ENCODE assay signal across 16 mouse cellular contexts in genomic region chr7:124880771-124881170, GRCm38 (mm10).
"Had no signal": no experiment of that assay in that cellular context is flagged by ENCODE, and none has a peak within 500 bp of the region (broad histone marks: within the 10 kb centered on the region; RNA-seq: fewer than 3 reads in every experiment).

No protein-coding gene starts in this region.

- H3K4me3 ChIP-seq: neural tube, embryonic 13.5 days; neural tube, embryonic 15.5 days; stomach, embryonic 15.5 days had no signal

- DNase-seq: retina, postnatal 1 day; right cerebral cortex, adult 18-20 months; right cerebral cortex, postnatal 14 days; right cerebral cortex, postnatal 25 days; right cerebral cortex, postnatal 4 days; spleen, adult 18-20 months; thymus, adult 18-20 months; thymus, adult 2 months; thymus, postnatal 14 days; thymus, postnatal 25 days; thymus, postnatal 36 days; thymus, postnatal 4 days had no signal

- H3K36me3 ChIP-seq: neural tube, embryonic 13.5 days; neural tube, embryonic 15.5 days; stomach, embryonic 15.5 days had no signal

- H3K27ac ChIP-seq: neural tube, embryonic 13.5 days; neural tube, embryonic 15.5 days; stomach, embryonic 15.5 days; stomach, postnatal 0 days had no signal

- H3K9ac ChIP-seq: neural tube, embryonic 13.5 days; neural tube, embryonic 15.5 days; stomach, embryonic 15.5 days had no signal

- H3K27me3 ChIP-seq: neural tube, embryonic 13.5 days; neural tube, embryonic 15.5 days; stomach, embryonic 15.5 days had no signal

- H3K9me3 ChIP-seq: neural tube, embryonic 13.5 days; neural tube, embryonic 15.5 days; stomach, embryonic 15.5 days had no signal

- H3K4me2 ChIP-seq: neural tube, embryonic 13.5 days; neural tube, embryonic 15.5 days; stomach, embryonic 15.5 days had no signal

- H3K4me1 ChIP-seq: neural tube, embryonic 13.5 days; neural tube, embryonic 15.5 days; stomach, embryonic 15.5 days had no signal
